Mouse (Mus musculus): ENCODE measurements around the gene Kdm5c. TPM values are rescaled to one million over a fixed set of nuclear protein-coding genes. Genes with fewer than 3 reads are reported as not detected.
"Not testable (repeated sequence)": the region's sequence is repeated elsewhere in the genome, so short reads cannot be mapped to it uniquely, and the experiment has no call there.

Gene Kdm5c
- total and polyA plus RNA-seq, 3 experiments, result 21.6 to 59.3 (median 45.2) TPM

DNA sequence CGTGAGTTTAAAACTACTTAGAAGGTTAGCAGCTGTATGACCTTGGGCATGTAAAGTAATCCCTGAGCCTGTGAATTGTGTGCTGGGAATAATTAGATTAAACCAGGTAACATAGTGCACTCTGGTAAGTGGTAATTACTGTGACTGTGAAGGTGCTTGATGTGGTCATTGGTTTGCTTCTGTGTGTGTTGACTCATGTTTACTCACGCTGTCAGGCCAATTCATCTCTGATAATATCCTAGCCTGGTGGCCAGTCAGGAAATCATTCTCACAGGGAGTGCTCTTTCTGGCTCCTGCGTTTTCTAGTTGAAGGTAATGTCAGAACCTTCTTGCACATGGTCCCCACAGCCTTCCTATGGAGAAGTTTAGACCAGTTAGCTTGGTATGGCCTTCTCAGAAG lies 1.3 kb downstream of the Kdm5c start:
- peaks cover 50% of the 10 kb centered on the region for H3K79me2 ChIP-seq (replicated peaks; ENCODE audit: control insufficient read depth, extremely low read depth, insufficient read depth, poor library complexity, severe bottlenecking)
- no peak for DNase-seq (ENCODE audit: extremely low read depth)
- H3K4me1 ChIP-seq (ENCODE audit: control insufficient read depth in 1 of 2, insufficient read depth in 2 of 2), result peaks cover 0 to 8% of the 10 kb centered on the region in 2 experiments; a peak in 1 of 4 replicates
- peak overlapping the region; percentile 89 for H3K4me2 ChIP-seq (ENCODE audit: insufficient read depth, low read depth, poor library complexity, severe bottlenecking)
- H3K36me3 ChIP-seq (replicated peaks in 1 of 2; ENCODE audit: control insufficient read depth in 1 of 2, insufficient read depth in 1 of 2, low read length in 1 of 2), result peaks cover 6 to 24% of the 10 kb centered on the region in 2 experiments
- H3K4me3 ChIP-seq (replicated peaks in 1 of 3; ENCODE audit: low read depth in 2 of 3, low read length in 2 of 3, poor library complexity in 1 of 3), result peak overlapping the region; percentile 85 to 100 (median 86)
- no peak for TF ChIP-seq MYC (IDR thresholded peaks at IDR 0.05; ENCODE audit: low read depth, low read length)
- no peak overlapping the region for H3K27ac ChIP-seq (ENCODE audit: insufficient read depth, low read depth)
- H3K9ac ChIP-seq (ENCODE audit: insufficient read depth, low read depth), result peak overlapping the region; percentile 100
- H3K27me3 ChIP-seq (replicated peaks), result no peaks in the 10 kb centered on the region
- dilution Hi-C loops (cut with MboI; ENCODE audit: extremely low pct_ligation_motif_present, extremely low pct_unique_long_range_greater_than_20kb, low sequenced_read_pairs) (no loop called here), in situ Hi-C loops (cut with MboI; ENCODE audit: low pct_ligation_motif_present, low pct_unique_long_range_greater_than_20kb, low sequenced_read_pairs) (no loop called here)
- no peaks in the 10 kb centered on the region for H3K9me3 ChIP-seq (replicated peaks; ENCODE audit: low read length)

DNA sequence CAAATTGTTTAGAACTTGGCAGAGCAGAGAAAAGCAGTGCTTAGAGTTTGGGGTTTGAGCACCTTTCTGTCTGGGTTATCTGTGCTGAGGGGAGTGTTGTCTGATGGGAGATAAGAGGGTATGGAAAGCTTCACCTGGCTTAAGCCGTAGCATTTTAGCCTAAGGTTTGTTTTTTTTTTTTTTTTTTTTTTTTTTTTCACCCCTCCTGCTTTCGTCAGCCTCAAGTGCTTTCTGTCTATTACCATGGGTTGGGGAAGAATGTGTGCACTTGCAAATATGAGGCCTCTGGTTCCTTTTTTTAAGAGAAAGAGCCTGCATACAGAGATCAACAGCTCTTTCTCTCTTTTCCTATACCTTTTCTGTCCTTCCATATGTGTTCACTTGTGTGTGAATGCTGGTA lies 2.9 kb downstream of the Kdm5c start:
- dilution Hi-C loops (cut with MboI; ENCODE audit: extremely low pct_ligation_motif_present, extremely low pct_unique_long_range_greater_than_20kb, low sequenced_read_pairs) (no loop called here), in situ Hi-C loops (cut with MboI; ENCODE audit: low pct_ligation_motif_present, low pct_unique_long_range_greater_than_20kb, low sequenced_read_pairs) (no loop called here)
- Histone ChIP-seq H3K4me3 (replicated peaks in 1 of 3; ENCODE audit: low read depth in 2 of 3, low read length in 2 of 3, poor library complexity in 1 of 3) (no peak overlapping the region), H3K27ac (ENCODE audit: insufficient read depth, low read depth) (no peak overlapping the region), H3K4me2 (ENCODE audit: insufficient read depth, low read depth, poor library complexity, severe bottlenecking) (peak overlapping the region; percentile 89), H3K4me1 (ENCODE audit: control insufficient read depth in 1 of 2, insufficient read depth in 2 of 2) (peaks cover 0 to 8% of the 10 kb centered on the region in 2 experiments; a peak in 1 of 4 replicates), H3K9ac (ENCODE audit: insufficient read depth, low read depth) (no peak overlapping the region), H3K36me3 (replicated peaks in 1 of 2; ENCODE audit: control insufficient read depth in 1 of 2, insufficient read depth in 1 of 2, low read length in 1 of 2) (peaks cover 16 to 38% of the 10 kb centered on the region in 2 experiments), H3K79me2 (replicated peaks; ENCODE audit: control insufficient read depth, extremely low read depth, insufficient read depth, poor library complexity, severe bottlenecking) (peaks cover 50% of the 10 kb centered on the region), H3K27me3 (replicated peaks) (no peaks in the 10 kb centered on the region), H3K9me3 (replicated peaks; ENCODE audit: low read length) (no peaks in the 10 kb centered on the region)
- TF ChIP-seq POLR2A (IDR thresholded peaks at IDR 0.05; ENCODE audit: low read depth, low read length) (no peak), ZNF384 (IDR thresholded peaks at IDR 0.05; ENCODE audit: low read depth, low read length) (peak; percentile 53)
- no peak for DNase-seq (ENCODE audit: extremely low read depth)

DNA sequence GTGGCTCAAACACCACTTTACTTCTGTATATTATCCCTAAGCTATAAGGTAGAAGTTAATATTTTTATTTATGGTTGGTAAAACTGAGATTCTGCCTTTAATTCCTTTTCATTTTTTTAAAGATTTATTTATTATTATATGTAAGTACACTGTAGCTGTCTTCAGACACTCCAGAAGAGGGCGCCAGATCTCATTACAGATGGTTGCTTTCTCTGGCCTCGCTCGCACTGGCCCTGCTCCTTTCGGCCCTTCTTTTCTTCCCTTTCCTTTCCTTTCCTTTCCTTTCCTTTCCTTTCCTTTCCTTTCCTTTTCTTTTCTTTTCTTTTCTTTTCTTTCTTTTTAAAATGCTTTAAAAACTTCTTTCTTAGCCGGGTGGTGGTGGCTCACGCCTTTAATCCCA lies 10.3 kb downstream of the Kdm5c start:
- in situ Hi-C loops (cut with MboI; ENCODE audit: low pct_ligation_motif_present, low pct_unique_long_range_greater_than_20kb, low sequenced_read_pairs), result not testable (repeated sequence)

DNA sequence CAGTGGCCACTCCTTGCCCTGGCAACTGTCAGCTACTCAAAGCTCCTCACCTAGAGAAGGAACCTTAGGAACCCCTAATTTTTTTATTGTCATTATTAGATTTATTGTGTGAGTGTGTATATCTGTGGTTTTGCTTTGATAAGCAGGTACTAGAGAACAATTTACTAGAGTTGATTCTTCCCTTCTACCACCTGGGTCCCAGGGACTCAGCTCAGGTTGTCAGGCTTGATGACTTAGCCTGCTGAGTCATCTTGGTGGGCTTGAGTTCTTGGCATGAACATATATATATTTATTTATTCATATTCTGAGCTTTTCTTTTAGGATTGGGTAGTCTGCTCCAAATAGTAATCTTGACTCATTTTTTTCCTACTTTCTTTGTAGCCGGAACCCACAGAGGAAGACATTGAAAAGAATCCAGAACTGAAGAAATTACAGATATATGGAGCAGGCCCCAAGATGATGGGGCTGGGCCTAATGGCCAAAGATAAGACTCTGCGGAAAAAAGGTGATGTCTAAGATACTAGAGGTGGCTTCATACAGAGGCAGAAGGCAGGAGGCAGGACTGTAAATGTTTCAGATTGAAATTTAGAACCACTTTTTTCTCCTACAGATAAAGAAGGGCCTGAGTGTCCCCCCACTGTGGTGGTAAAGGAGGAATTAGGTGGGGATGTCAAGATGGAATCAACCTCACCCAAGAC lies 11.8 kb downstream of the Kdm5c start:
- H3K4me3 ChIP-seq (replicated peaks in 1 of 3; ENCODE audit: low read depth in 2 of 3, low read length in 2 of 3, poor library complexity in 1 of 3), result no peak overlapping the region
- no peaks in the 10 kb centered on the region for H3K4me1 ChIP-seq (ENCODE audit: control insufficient read depth in 1 of 2, insufficient read depth in 2 of 2)
- peaks cover 49 to 75% of the 10 kb centered on the region in 2 experiments for H3K36me3 ChIP-seq (replicated peaks in 1 of 2; ENCODE audit: control insufficient read depth in 1 of 2, insufficient read depth in 1 of 2, low read length in 1 of 2)
- no peak overlapping the region for H3K9ac ChIP-seq (ENCODE audit: insufficient read depth, low read depth)
- H3K9me3 ChIP-seq (replicated peaks; ENCODE audit: low read length), result no peaks in the 10 kb centered on the region
- no peak for DNase-seq (ENCODE audit: extremely low read depth)
- no peak overlapping the region for H3K27ac ChIP-seq (ENCODE audit: insufficient read depth, low read depth)
- peaks cover 2% of the 10 kb centered on the region; the same call in 1 of the 2 replicates for H3K79me2 ChIP-seq (replicated peaks; ENCODE audit: control insufficient read depth, extremely low read depth, insufficient read depth, poor library complexity, severe bottlenecking)
- no peak overlapping the region for H3K4me2 ChIP-seq (ENCODE audit: insufficient read depth, low read depth, poor library complexity, severe bottlenecking)
- dilution Hi-C loops (cut with MboI; ENCODE audit: extremely low pct_ligation_motif_present, extremely low pct_unique_long_range_greater_than_20kb, low sequenced_read_pairs) (no loop called here), in situ Hi-C loops (cut with MboI; ENCODE audit: low pct_ligation_motif_present, low pct_unique_long_range_greater_than_20kb, low sequenced_read_pairs) (no loop called here)
- TF ChIP-seq USF2 (conservative IDR thresholded peaks at IDR 0.05; ENCODE audit: low read depth, low read length) (no peak), TCF12 (IDR thresholded peaks at IDR 0.05; ENCODE audit: low read depth, low read length) (no peak), MAFK (IDR thresholded peaks at IDR 0.05; ENCODE audit: insufficient replicate concordance, low read length) (no peak), MAX (IDR thresholded peaks at IDR 0.05; ENCODE audit: low read length) (no peak), MYC (IDR thresholded peaks at IDR 0.05; ENCODE audit: low read depth, low read length) (no peak), JUN (IDR thresholded peaks at IDR 0.05; ENCODE audit: insufficient read depth, low read depth, low read length) (no peak), POLR2AphosphoS2 (IDR thresholded peaks at IDR 0.05; ENCODE audit: low read depth, low read length) (no peak), KAT2A (IDR thresholded peaks at IDR 0.05; ENCODE audit: insufficient replicate concordance, low read length) (no peak), CTCF (conservative IDR thresholded peaks at IDR 0.05 in 1 of 2, IDR thresholded peaks at IDR 0.05 in 1 of 2; ENCODE audit: low read depth in 2 of 2, low read length in 2 of 2) (no peak)
- no peaks in the 10 kb centered on the region for H3K27me3 ChIP-seq (replicated peaks)

More for the DNA sequence above, 10.3 kb downstream of the Kdm5c start:
- H3K9me3 ChIP-seq (replicated peaks; ENCODE audit: low read length); H3K27ac ChIP-seq (ENCODE audit: insufficient read depth, low read depth); H3K9ac ChIP-seq (ENCODE audit: insufficient read depth, low read depth); H3K4me2 ChIP-seq (ENCODE audit: insufficient read depth, low read depth, poor library complexity, severe bottlenecking); H3K4me3 ChIP-seq (replicated peaks in 1 of 3; ENCODE audit: low read depth in 2 of 3, low read length in 2 of 3, poor library complexity in 1 of 3); H3K4me1 ChIP-seq (ENCODE audit: control insufficient read depth in 1 of 2, insufficient read depth in 2 of 2); H3K79me2 ChIP-seq (replicated peaks; ENCODE audit: control insufficient read depth, extremely low read depth, insufficient read depth, poor library complexity, severe bottlenecking); dilution Hi-C loops (cut with MboI; ENCODE audit: extremely low pct_ligation_motif_present, extremely low pct_unique_long_range_greater_than_20kb, low sequenced_read_pairs); DNase-seq (ENCODE audit: extremely low read depth); H3K27me3 ChIP-seq (replicated peaks): not testable (repeated sequence)
- peaks cover 47 to 76% of the 10 kb centered on the region in 2 experiments for H3K36me3 ChIP-seq (replicated peaks in 1 of 2; ENCODE audit: control insufficient read depth in 1 of 2, insufficient read depth in 1 of 2, low read length in 1 of 2)
- 0 out of 4 replicates have a peak, but pooled peaks of 1 of the 2 experiments have one; percentile 20 for TF ChIP-seq CTCF (conservative IDR thresholded peaks at IDR 0.05 in 1 of 2, IDR thresholded peaks at IDR 0.05 in 1 of 2; ENCODE audit: low read depth in 2 of 2, low read length in 2 of 2)
